Mouse (Mus musculus): ENCODE results near the gene Epn2. TPM values are rescaled to one million over a fixed set of nuclear protein-coding genes. Genes with fewer than 3 reads are reported as not detected.

Gene Epn2
- total and polyA plus RNA-seq, 3 experiments = 7.2 to 13.8 (median 10.1) TPM

DNA sequence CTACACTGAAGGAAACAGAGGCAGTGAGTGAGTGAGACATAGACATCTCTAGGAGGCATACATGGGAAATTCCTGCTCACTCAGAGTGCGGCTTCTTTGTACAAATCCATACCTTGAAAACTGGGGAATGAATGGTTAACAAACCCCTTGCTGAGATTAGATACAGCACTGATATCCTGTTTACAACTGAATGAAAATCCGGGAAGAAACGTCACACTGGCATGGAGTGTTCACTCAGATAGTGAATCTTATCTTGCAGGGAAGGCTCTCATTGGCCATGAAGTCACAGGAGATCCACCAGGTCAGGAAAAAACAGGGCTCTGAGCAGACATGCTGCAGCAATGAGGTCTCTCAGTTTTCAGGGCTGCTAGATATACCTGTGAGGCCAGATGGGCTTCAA is 42.5 kb downstream of the Epn2 start:
- Histone ChIP-seq H3K9ac (ENCODE audit: insufficient read depth, low read depth) (no peak overlapping the region), H3K36me3 (replicated peaks in 1 of 2; ENCODE audit: control insufficient read depth in 1 of 2, insufficient read depth in 1 of 2, low read length in 1 of 2) (peaks cover 0 to 39% of the 10 kb centered on the region in 2 experiments), H3K4me2 (ENCODE audit: insufficient read depth, low read depth, poor library complexity, severe bottlenecking) (no peak overlapping the region), H3K27ac (ENCODE audit: insufficient read depth, low read depth) (no peak overlapping the region), H3K9me3 (replicated peaks; ENCODE audit: low read length) (no peaks in the 10 kb centered on the region), H3K4me3 (replicated peaks in 1 of 3; ENCODE audit: low read depth in 2 of 3, low read length in 2 of 3, poor library complexity in 1 of 3) (no peak overlapping the region), H3K4me1 (ENCODE audit: control insufficient read depth in 1 of 2, insufficient read depth in 2 of 2) (no peaks in the 10 kb centered on the region), H3K79me2 (replicated peaks; ENCODE audit: control insufficient read depth, extremely low read depth, insufficient read depth, poor library complexity, severe bottlenecking) (no peaks in the 10 kb centered on the region), H3K27me3 (replicated peaks) (no peaks in the 10 kb centered on the region)
- no peak for TF ChIP-seq EP300 (IDR thresholded peaks at IDR 0.05; ENCODE audit: low read length)
- TF ChIP-seq SIN3A (IDR thresholded peaks at IDR 0.05; ENCODE audit: low read length) = no peak
- no peak for TF ChIP-seq HCFC1 (IDR thresholded peaks at IDR 0.05; ENCODE audit: low read depth, low read length)
- no peak for TF ChIP-seq MYC (IDR thresholded peaks at IDR 0.05; ENCODE audit: low read depth, low read length)
- no peak for TF ChIP-seq TBP (conservative IDR thresholded peaks at IDR 0.05; ENCODE audit: low read depth, low read length)
- TF ChIP-seq POLR2A (IDR thresholded peaks at IDR 0.05; ENCODE audit: low read depth, low read length) = no peak
- TF ChIP-seq USF2 (conservative IDR thresholded peaks at IDR 0.05; ENCODE audit: low read depth, low read length) = no peak
- TF ChIP-seq USF1 (IDR thresholded peaks at IDR 0.05; ENCODE audit: low read depth, low read length) = no peak
- TF ChIP-seq NRF1 (IDR thresholded peaks at IDR 0.05; ENCODE audit: low read depth, low read length) = no peak
- TF ChIP-seq MAX (IDR thresholded peaks at IDR 0.05; ENCODE audit: low read length) = no peak
- no peak for TF ChIP-seq BHLHE40 (IDR thresholded peaks at IDR 0.05; ENCODE audit: low read depth, low read length)
- no peak for TF ChIP-seq JUN (IDR thresholded peaks at IDR 0.05; ENCODE audit: insufficient read depth, low read depth, low read length)
- TF ChIP-seq ZKSCAN1 (IDR thresholded peaks at IDR 0.05; ENCODE audit: borderline replicate concordance, low read depth, low read length) = no peak
- TF ChIP-seq MEF2A (IDR thresholded peaks at IDR 0.05; ENCODE audit: borderline replicate concordance, low read depth, low read length) = no peak
- no peak for TF ChIP-seq CTCF (conservative IDR thresholded peaks at IDR 0.05 in 1 of 2, IDR thresholded peaks at IDR 0.05 in 1 of 2; ENCODE audit: low read depth in 2 of 2, low read length in 2 of 2)
- TF ChIP-seq MAZ (IDR thresholded peaks at IDR 0.05; ENCODE audit: low read depth, low read length) = no peak
- TF ChIP-seq CHD2 (IDR thresholded peaks at IDR 0.05; ENCODE audit: low read length) = no peak
- TF ChIP-seq POLR2AphosphoS2 (IDR thresholded peaks at IDR 0.05; ENCODE audit: low read depth, low read length) = no peak
- no peak for TF ChIP-seq JUND (conservative IDR thresholded peaks at IDR 0.05; ENCODE audit: low read depth, low read length)
- in situ Hi-C loops (cut with MboI; ENCODE audit: low pct_ligation_motif_present, low pct_unique_long_range_greater_than_20kb, low sequenced_read_pairs) = no loop called here
- dilution Hi-C loops (cut with MboI; ENCODE audit: extremely low pct_ligation_motif_present, extremely low pct_unique_long_range_greater_than_20kb, low sequenced_read_pairs) = no loop called here
- DNase-seq (ENCODE audit: extremely low read depth) = no peak

DNA sequence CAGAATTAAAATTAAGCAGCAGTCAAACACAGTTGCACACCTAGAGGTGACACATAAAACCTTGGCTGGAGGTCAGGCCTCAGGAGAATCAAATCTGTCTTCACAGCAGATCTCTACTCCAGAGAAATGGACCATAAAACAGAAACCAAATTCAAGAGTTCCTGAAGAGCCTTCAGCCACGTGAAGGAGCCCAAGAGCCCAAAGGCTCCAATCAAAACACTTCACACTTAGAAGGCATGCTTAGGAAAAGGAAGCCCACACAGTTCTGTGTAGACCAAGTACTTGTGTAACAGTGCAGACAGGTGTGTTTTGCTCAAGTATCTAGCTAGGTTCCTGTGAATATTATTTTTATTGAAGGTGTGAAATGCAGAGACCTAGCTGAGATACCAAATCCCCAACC is 44.0 kb downstream of the Epn2 start:
- Histone ChIP-seq H3K27me3 (replicated peaks) (no peaks in the 10 kb centered on the region), H3K4me3 (replicated peaks in 1 of 3; ENCODE audit: low read depth in 2 of 3, low read length in 2 of 3, poor library complexity in 1 of 3) (no peak overlapping the region), H3K4me1 (ENCODE audit: control insufficient read depth in 1 of 2, insufficient read depth in 2 of 2) (no peaks in the 10 kb centered on the region), H3K36me3 (replicated peaks in 1 of 2; ENCODE audit: control insufficient read depth in 1 of 2, insufficient read depth in 1 of 2, low read length in 1 of 2) (peaks cover 0 to 36% of the 10 kb centered on the region in 2 experiments), H3K9me3 (replicated peaks; ENCODE audit: low read length) (no peaks in the 10 kb centered on the region), H3K79me2 (replicated peaks; ENCODE audit: control insufficient read depth, extremely low read depth, insufficient read depth, poor library complexity, severe bottlenecking) (no peaks in the 10 kb centered on the region), H3K27ac (ENCODE audit: insufficient read depth, low read depth) (no peak overlapping the region), H3K4me2 (ENCODE audit: insufficient read depth, low read depth, poor library complexity, severe bottlenecking) (no peak overlapping the region), H3K9ac (ENCODE audit: insufficient read depth, low read depth) (no peak overlapping the region)
- no peak for DNase-seq (ENCODE audit: extremely low read depth)
- in situ Hi-C loops (cut with MboI; ENCODE audit: low pct_ligation_motif_present, low pct_unique_long_range_greater_than_20kb, low sequenced_read_pairs) (no loop called here), dilution Hi-C loops (cut with MboI; ENCODE audit: extremely low pct_ligation_motif_present, extremely low pct_unique_long_range_greater_than_20kb, low sequenced_read_pairs) (no loop called here)
- no peak for TF ChIP-seq IRF4 (IDR thresholded peaks at IDR 0.05; ENCODE audit: low read depth, low read length)
- TF ChIP-seq E2F4 (IDR thresholded peaks at IDR 0.05; ENCODE audit: insufficient replicate concordance, low read depth, low read length) = no peak
- TF ChIP-seq MAFK (IDR thresholded peaks at IDR 0.05; ENCODE audit: insufficient replicate concordance, low read length) = no peak
- TF ChIP-seq HCFC1 (IDR thresholded peaks at IDR 0.05; ENCODE audit: low read depth, low read length) = no peak

Data from CH12.LX (cell line).